Mouse (Mus musculus) embryo, embryonic 10 days (tissue): ENCODE data around the gene Prrg2.

Source experiments
- DNase-seq: peaks from one replicate; pipeline ENCODE4 v3.0.0-alpha.2; 2015; ENCODE audit warnings: low spot score

Gene Prrg2

GRCm38 (mm10) chr7:45008411-45008810 lies 54.1 kb downstream of the Prrg2 start:
- DNase-seq, result no peak

- DNase-seq, result no peak
Measured at GRCm38 (mm10) chr7:45007846-45008245, 54.6 kb downstream of the Prrg2 start.

GRCm38 (mm10) chr7:45007141-45007540 lies 55.3 kb downstream of the Prrg2 start:
- no peak for DNase-seq

- no peak for DNase-seq
Measured at GRCm38 (mm10) chr7:45006503-45006902, 56.0 kb downstream of the Prrg2 start.

- no peak for DNase-seq
Measured at GRCm38 (mm10) chr7:45005321-45005992, 57.0 kb downstream of the Prrg2 start.

GRCm38 (mm10) chr7:45004546-45004945 lies 57.9 kb downstream of the Prrg2 start:
- no peak for DNase-seq
